Mouse (Mus musculus) left cerebral cortex, adult 11 months (tissue): ENCODE data around the gene Adamts6.

Experiments used
- DNase-seq: peaks from one replicate; pipeline ENCODE4 v3.0.0; 2022; ENCODE audit warnings: low spot score

Gene Adamts6

DNA sequence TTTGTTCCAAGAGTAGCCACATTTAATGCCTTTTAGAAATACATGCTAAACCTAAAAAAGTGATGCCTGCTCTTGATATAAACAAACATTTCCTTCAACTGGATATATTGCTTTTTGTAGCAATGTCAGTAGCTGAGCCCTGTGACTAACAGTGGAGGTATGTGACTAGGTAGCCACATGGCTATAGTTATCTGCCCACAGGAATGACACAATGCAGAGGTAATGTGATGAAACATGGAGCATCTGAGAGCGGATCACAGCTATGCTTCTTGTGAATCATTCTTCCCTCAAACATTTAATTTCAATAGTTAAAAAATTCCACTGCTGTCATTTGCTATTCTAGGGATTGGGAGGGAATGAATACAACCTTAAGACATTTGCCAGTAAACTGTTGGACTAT, 172.7 kb downstream of the Adamts6 start:
- DNase-seq = no peak

- no peak for DNase-seq
Measured at GRCm38 (mm10) chr13:104468061-104468460, 180.4 kb downstream of the Adamts6 start.

DNA sequence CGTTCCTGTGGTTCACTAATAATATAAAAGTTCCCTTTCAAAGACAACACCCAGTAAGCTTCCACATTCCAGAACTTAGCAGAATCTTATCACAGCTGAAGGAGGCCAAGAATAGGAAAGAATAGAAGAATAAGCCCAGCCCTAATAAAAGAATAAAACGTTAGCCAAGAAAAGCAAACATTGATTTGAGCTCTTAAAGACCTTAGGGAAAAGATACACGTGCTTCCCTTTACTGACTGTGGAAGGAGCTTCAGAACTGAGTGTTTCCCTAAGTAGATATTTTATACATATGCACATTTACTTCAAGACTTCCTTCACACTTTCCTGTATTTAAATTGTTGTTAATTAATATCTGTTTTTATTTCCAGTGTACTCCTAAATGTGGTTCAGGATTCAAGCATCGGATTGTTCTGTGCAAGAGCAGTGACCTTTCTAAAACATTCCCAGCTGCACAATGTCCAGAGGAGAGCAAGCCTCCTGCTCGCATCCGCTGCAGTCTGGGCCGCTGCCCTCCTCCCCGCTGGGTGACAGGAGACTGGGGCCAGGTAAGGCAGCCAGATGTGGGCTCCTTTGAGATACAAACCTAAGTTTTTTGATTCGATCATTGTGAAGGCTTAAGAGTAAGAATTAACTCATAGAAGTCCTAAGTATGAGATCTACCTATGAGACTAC, 188.8 kb downstream of the Adamts6 start:
- no peak for DNase-seq

DNA sequence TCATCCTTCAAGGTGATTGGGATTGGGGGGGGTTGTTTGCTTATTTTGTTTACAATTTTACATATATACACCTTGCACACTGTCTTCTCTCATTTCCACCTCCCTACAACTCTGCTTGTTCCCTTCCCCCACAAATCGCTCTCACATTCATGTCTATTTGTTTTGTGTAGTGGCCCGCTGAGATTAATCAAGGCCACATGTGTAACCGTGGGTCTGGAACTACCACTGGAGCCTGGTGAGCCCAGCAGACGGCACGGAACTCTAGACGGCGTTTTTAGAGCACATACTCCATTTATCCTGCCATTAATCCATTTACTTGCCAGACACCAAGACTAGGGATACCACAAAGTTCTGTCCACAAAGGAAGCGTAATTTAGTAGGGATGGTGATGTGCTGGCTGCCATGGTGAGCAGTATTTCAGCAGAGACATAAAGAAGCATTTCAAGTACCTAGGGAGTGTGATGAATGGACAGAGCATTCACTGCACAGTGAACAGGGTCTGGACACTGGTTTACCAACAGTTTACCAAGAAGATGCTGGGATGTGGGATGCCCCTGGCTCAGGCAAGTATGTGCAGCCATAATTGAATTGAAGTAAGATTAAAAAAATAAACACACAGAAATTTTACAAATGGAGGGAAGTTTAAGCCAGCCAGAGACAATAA, 194.9 kb downstream of the Adamts6 start:
- no peak for DNase-seq

GRCm38 (mm10) chr13:104483111-104483722, 195.6 kb downstream of the Adamts6 start:
- no peak for DNase-seq

GRCm38 (mm10) chr13:104491046-104491811, 203.6 kb downstream of the Adamts6 start:
- DNase-seq = no peak

GRCm38 (mm10) chr13:104493466-104493993, 205.9 kb downstream of the Adamts6 start:
- DNase-seq = no peak

GRCm38 (mm10) chr13:104494200-104494873, 206.7 kb downstream of the Adamts6 start:
- DNase-seq = no peak

- no peak for DNase-seq
Measured at GRCm38 (mm10) chr13:104497592-104497991, 210.0 kb downstream of the Adamts6 start.

GRCm38 (mm10) chr13:104498669-104499068, 211.0 kb downstream of the Adamts6 start:
- no peak for DNase-seq

- DNase-seq = no peak
Measured at GRCm38 (mm10) chr13:104499116-104500040, 211.7 kb downstream of the Adamts6 start.

GRCm38 (mm10) chr13:104502406-104502805, 214.8 kb downstream of the Adamts6 start:
- DNase-seq = no peak

GRCm38 (mm10) chr13:104504043-104504442, 216.4 kb downstream of the Adamts6 start:
- no peak for DNase-seq

DNA sequence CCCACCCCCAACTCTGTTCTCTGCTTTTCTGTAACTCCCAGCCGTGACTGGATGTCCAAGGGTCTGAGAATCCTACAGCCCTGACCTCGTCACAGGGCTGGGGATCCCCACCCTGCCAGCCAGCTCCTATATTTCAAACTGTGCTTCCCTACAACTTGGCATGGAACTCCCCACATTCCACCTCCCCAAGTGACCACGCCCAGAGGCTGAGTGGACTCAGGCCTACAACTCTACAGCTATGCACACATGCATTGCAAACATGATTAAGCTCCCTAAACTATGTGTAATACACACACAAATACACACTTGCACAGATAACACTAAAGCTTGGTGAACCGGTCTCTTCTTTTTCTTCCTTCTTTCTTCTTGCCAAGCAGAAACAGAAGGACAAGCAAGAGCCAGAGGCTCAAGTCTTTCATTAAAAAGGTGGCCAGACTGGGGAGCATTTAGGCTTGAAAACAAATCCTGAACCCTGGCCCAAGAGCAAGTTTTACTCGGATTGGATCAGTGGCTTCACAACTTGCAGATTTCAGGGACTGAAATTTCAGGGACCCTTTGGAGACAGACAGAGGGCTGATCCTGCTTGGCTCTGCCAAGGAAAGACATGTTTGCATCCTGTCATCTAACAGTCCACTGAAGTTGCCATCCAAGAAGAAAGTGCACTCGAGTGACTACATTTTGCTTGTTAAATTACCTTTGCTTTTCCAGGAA, 218.7 kb downstream of the Adamts6 start:
- no peak for DNase-seq

- DNase-seq = no peak
Measured at GRCm38 (mm10) chr13:104507671-104508070, 220.0 kb downstream of the Adamts6 start.

DNA sequence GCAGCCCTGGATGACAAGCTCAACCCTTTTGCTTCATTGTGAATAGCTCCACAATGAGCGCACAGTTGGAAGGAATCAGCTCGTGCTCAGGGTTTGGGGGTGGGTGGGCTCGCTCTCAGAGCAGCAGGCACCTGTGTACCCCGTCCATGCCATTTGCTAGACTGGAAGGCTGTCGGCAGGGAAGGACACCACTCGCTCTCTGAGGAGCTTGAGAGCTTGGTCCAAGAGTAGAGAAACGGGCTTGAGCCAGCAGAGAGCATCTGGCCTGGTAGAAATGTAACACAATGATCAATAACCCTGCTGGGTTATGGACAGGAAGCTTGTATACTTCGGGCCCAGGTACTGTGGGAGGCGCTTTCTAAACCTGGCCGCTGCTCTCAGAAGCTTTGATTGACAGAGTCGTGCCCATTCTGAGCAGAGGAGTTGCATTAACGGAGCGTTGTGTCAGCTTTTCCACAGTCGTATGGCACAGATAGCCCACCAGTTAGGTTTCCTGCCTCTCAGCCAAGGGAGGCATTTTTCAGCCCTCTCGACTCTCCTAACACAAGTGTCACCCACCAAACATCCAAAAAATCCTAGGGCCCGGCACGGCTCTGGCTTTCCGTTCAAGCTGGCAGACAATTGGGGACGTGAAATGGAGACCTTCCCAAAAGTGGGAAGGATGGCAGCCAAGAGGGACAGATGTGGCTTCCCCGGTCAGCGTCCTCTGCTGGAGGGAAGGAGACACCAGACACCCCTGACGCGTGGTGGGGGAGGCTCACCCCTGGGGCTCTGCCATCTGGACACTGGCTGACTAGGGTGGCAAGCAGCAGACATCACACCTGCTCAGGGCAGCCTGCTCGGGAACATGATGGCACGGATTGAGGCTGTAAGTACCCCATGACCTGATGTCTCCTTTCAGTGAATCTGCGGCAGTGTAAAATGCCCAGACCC, 222.2 kb downstream of the Adamts6 start:
- no peak for DNase-seq

GRCm38 (mm10) chr13:104510766-104511165, 223.1 kb downstream of the Adamts6 start:
- no peak for DNase-seq

DNA sequence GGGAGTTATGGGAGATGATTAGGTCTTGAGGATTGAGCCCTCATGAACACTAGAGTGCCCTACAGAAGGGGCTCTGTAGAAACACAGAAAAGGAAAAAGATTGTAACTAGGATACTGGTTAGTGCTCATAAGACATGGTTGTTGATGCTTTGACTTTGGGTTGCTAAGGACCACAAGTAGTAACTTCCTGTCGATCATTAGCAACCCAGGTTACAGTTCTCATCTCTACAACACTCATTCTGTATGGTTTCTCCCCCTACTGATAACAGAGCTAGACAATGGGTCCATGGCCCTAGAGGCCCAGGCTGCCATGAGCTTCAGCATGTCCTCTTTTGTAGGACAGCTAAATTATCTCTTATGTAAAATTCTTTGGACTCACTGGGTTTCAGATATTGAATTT, 227.4 kb downstream of the Adamts6 start:
- no peak for DNase-seq

GRCm38 (mm10) chr13:104516146-104516545, 228.5 kb downstream of the Adamts6 start:
- no peak for DNase-seq
